9 mouse cellular contexts compared by ENCODE assay signal in the genomic region with DNA sequence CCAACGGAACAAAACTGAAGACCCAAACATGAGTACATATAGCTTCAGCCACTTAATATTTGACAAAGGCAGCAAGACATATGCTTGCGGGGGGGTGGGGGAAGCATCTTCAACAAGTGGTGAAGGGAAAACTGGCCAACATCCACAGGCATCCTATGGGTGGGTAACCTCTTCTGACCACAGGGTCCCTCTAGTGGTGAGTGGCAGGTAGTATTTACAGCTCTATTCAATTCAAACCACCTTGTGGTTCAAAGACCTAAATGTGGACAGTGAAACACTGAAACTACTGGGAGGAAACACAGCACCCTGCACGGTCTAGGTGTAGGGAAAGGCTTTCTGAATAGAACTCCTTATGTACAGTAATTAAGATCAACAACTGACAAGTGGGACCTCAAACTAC. TPM values are rescaled to one million over a fixed set of nuclear protein-coding genes. Genes with fewer than 3 reads are reported as not detected.
DNase-seq lines count a peak whose midpoint lies in the region; ATAC-seq and TF ChIP-seq lines count a peak whose summit lies in the region.
"Had no signal": no experiment of that assay in that cellular context is flagged by ENCODE, and none has a peak within 500 bp of the region (broad histone marks: within the 10 kb centered on the region; RNA-seq: fewer than 3 reads in every experiment).

No protein-coding gene starts in this region.

- no peak overlapping the region for H3K4me2 ChIP-seq in limb, embryonic 11.5 days (ENCODE audit: low read depth, severe bottlenecking)
- H3K4me2 ChIP-seq: embryonic facial prominence, embryonic 12.5 days had no signal

- no peak for DNase-seq in heart, adult 2 months
- DNase-seq in heart, adult 8-10 months (ENCODE audit: low spot score) = no peak
- DNase-seq in A20 (ENCODE audit: low read depth, low spot score) = peak; percentile 80
- DNase-seq in R1 (ENCODE audit: low read depth, low spot score) = peak; percentile 89
- peak; percentile 33 for DNase-seq in limb, embryonic 11.5 days (ENCODE audit: low spot score)
- DNase-seq in retina, postnatal 1 day = peak; percentile 81
- DNase-seq in frontal cortex, postnatal 10 days (ENCODE audit: low spot score in 2 of 2) = no peak

- H3K27me3 ChIP-seq in heart, adult 2 months (ENCODE audit: control insufficient read depth, insufficient read depth, low read length) = no peaks in the 10 kb centered on the region
- no peaks in the 10 kb centered on the region for H3K27me3 ChIP-seq in limb, embryonic 11.5 days (ENCODE audit: control insufficient read depth, insufficient read depth, low read length)
- H3K27me3 ChIP-seq: embryonic facial prominence, embryonic 12.5 days had no signal

- no peak overlapping the region for H3K4me3 ChIP-seq in heart, adult 2 months
- no peak overlapping the region for H3K4me3 ChIP-seq in limb, embryonic 11.5 days (ENCODE audit: low read depth, low read length)
- H3K4me3 ChIP-seq: embryonic facial prominence, embryonic 12.5 days had no signal

- peak; percentile 81 for TF ChIP-seq CTCF in heart, adult 2 months (IDR thresholded peaks at IDR 0.05)

- no peak overlapping the region for H3K27ac ChIP-seq in heart, adult 2 months
- H3K27ac ChIP-seq in limb, embryonic 11.5 days (replicated peaks; ENCODE audit: low read depth, low read length) = no peak overlapping the region

- no peak for TF ChIP-seq POLR2A in heart, adult 2 months (IDR thresholded peaks at IDR 0.05; ENCODE audit: insufficient read depth, low read depth, low read length)

- peak; percentile 74 for ATAC-seq in erythroblast, adult 5-6 weeks (replicated peaks; ENCODE audit: low FRiP score, poor library complexity, severe bottlenecking)
- ATAC-seq in limb, embryonic 11.5 days (ENCODE audit: insufficient number of reproducible peaks, low FRiP score, low TSS enrichment, low read depth) = no peak

- 37% methylated on average over 3 of the region's 3 CpGs for WGBS in heart, adult 2 months
- WGBS in limb, embryonic 11.5 days = 40% methylated on average over 3 of the region's 3 CpGs

- no peak overlapping the region for H3K9ac ChIP-seq in heart, adult 2 months (ENCODE audit: low read depth, low read length)
- no peak overlapping the region for H3K9ac ChIP-seq in limb, embryonic 11.5 days (ENCODE audit: low read length)
- H3K9ac ChIP-seq: embryonic facial prominence, embryonic 12.5 days had no signal

- no peaks in the 10 kb centered on the region for H3K9me3 ChIP-seq in limb, embryonic 11.5 days (ENCODE audit: control insufficient read depth, low read length)
- H3K9me3 ChIP-seq: embryonic facial prominence, embryonic 12.5 days had no signal

- no peak for TF ChIP-seq EP300 in heart, adult 2 months (IDR thresholded peaks at IDR 0.05; ENCODE audit: insufficient read depth, low read depth, low read length)

- no peaks in the 10 kb centered on the region for H3K79me2 ChIP-seq in heart, adult 2 months (replicated peaks; ENCODE audit: control insufficient read depth, insufficient read depth, low read length)

- no peaks in the 10 kb centered on the region for H3K36me3 ChIP-seq in heart, adult 2 months (ENCODE audit: control insufficient read depth, insufficient read depth, low read length)
- H3K36me3 ChIP-seq in limb, embryonic 11.5 days (ENCODE audit: control insufficient read depth, insufficient read depth, low read length) = peaks cover 4% of the 10 kb centered on the region; the same call in 1 of the 2 replicates

- intact Hi-C loops in heart, adult 2 months (cut with DNase I) = no loop called here

- no peaks in the 10 kb centered on the region for H3K4me1 ChIP-seq in heart, adult 2 months (ENCODE audit: control insufficient read depth, insufficient read depth, low read length)
- H3K4me1 ChIP-seq in limb, embryonic 11.5 days (ENCODE audit: control insufficient read depth, insufficient read depth, low read length) = no peaks in the 10 kb centered on the region

RNA-seq across cellular contexts. Expression of a gene that starts 11.3 kb away (rescaled TPM):
- 100 to 1,000 TPM; 121 to 140 TPM for total RNA-seq in heart, adult 2 months (2021)
- polyA plus RNA-seq in heart, adult 2 months (2012; rRNA removed) = 119 and 144 TPM in 2 replicates
- total RNA-seq in heart, adult 8-10 months (2022) = 100 to 1,000 TPM; 124 to 149 (median 127) TPM
- total RNA-seq in erythroblast, adult 5-6 weeks (2015; ENCODE audit: low replicate concordance) = 76.9 and 89.3 TPM in 2 replicates
- 102 and 150 TPM in 2 replicates for total RNA-seq in erythroblast, adult 5-6 weeks (2017; ENCODE audit: low replicate concordance)
- polyA plus RNA-seq in limb, embryonic 11.5 days (2014; fragmentation: Nextera tagmentation; extraction: Ambion mirVana) = 331 and 340 TPM in 2 replicates

RNA-seq across cellular contexts. Expression of a gene that starts 38.5 kb away (rescaled TPM):
- 10 to 100 TPM; 11.0 to 13.5 TPM for total RNA-seq in heart, adult 2 months (2021)
- 10.6 and 10.9 TPM in 2 replicates for polyA plus RNA-seq in heart, adult 2 months (2012; rRNA removed)
- 10 to 100 TPM in 3 of 4 experiments, 1 to 10 TPM in 1; 10.0 to 16.2 (median 12.6) TPM for total RNA-seq in heart, adult 8-10 months (2022)
- 5.9 and 6.5 TPM in 2 replicates for total RNA-seq in erythroblast, adult 5-6 weeks (2015; ENCODE audit: low replicate concordance)
- total RNA-seq in erythroblast, adult 5-6 weeks (2017; ENCODE audit: low replicate concordance) = 4.3 and 6.4 TPM in 2 replicates
- 28.5 and 33.5 TPM in 2 replicates for polyA plus RNA-seq in limb, embryonic 11.5 days (2014; fragmentation: Nextera tagmentation; extraction: Ambion mirVana)

RNA-seq across cellular contexts. Expression of a gene that starts 53.0 kb away (rescaled TPM):
- total RNA-seq in heart, adult 2 months (2021) = 10 to 100 TPM; 15.8 to 16.8 TPM
- 11.8 and 17.9 TPM in 2 replicates for polyA plus RNA-seq in heart, adult 2 months (2012; rRNA removed)
- total RNA-seq in heart, adult 8-10 months (2022) = 10 to 100 TPM; 15.4 to 17.4 (median 16.5) TPM
- 31.5 and 42.4 TPM in 2 replicates for total RNA-seq in erythroblast, adult 5-6 weeks (2015; ENCODE audit: low replicate concordance)
- 71.0 and 81.5 TPM in 2 replicates for total RNA-seq in erythroblast, adult 5-6 weeks (2017; ENCODE audit: low replicate concordance)
- polyA plus RNA-seq in limb, embryonic 11.5 days (2014; fragmentation: Nextera tagmentation; extraction: Ambion mirVana) = 15.4 and 17.3 TPM in 2 replicates

RNA-seq across cellular contexts. Expression of a gene that starts 57.1 kb away (rescaled TPM):
- total RNA-seq in heart, adult 2 months (2021) = 10 to 100 TPM; 31.8 to 36.5 TPM
- polyA plus RNA-seq in heart, adult 2 months (2012; rRNA removed) = 34.5 and 39.2 TPM in 2 replicates
- 10 to 100 TPM; 27.9 to 35.3 (median 32.0) TPM for total RNA-seq in heart, adult 8-10 months (2022)
- 8.5 and 19.4 TPM in 2 replicates for total RNA-seq in erythroblast, adult 5-6 weeks (2015; ENCODE audit: low replicate concordance)
- total RNA-seq in erythroblast, adult 5-6 weeks (2017; ENCODE audit: low replicate concordance) = 14.6 and 18.8 TPM in 2 replicates
- polyA plus RNA-seq in limb, embryonic 11.5 days (2014; fragmentation: Nextera tagmentation; extraction: Ambion mirVana) = 254 and 281 TPM in 2 replicates

Comparison
In these comparisons a context has a peak if more than half of its experiments do, and no peak if none do; other contexts are left out.
1. DNase-seq: peak in A20 (single experiment), R1 (single experiment), limb, embryonic 11.5 days (single experiment) and retina, postnatal 1 day (single experiment); none in heart, adult 2 months (0 of 2), heart, adult 8-10 months (single experiment) and frontal cortex, postnatal 10 days (0 of 2).